Mouse (Mus musculus): Measurements from ENCODE around the gene Rasa4. TPM values are rescaled to one million over a fixed set of nuclear protein-coding genes. Genes with fewer than 3 reads are reported as not detected.

Gene Rasa4
- polyA plus RNA-seq, 1 experiment from 2014 or later = 13.7 TPM

DNA sequence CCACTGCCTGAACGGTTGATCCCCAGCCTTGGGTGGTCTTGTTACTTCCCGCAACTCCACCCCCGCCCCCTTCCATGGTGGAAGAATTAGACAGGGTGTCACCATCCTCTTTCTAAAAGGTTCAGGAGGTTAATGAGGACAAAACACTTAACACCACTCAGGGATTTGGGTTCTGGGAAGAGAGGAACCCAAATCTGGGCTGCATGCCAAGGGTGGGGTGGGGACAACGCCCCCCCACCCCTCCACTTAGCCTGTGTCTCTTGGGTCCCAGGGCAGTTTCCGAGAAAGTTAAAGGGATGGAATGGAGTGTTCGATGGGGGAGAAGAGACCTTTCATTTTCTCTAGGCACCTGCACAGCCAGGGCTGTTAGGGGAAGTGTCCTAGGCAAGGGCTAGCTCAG lies 10.7 kb upstream of the Rasa4 start:
- Histone ChIP-seq H3K4me1 (0 out of 2 replicates have a peak, but pooled peaks cover 3% of the 10 kb centered on the region), H3K9me3 (no peaks in the 10 kb centered on the region), H3K9ac (no peak overlapping the region), H3K4me2 (replicated peaks) (no peak overlapping the region), H3K4me3 (no peak overlapping the region), H3K27ac (no peak overlapping the region), H3K36me3 (no peaks in the 10 kb centered on the region), H3K27me3 (no peaks in the 10 kb centered on the region)
- ATAC-seq (ENCODE audit: insufficient number of reproducible peaks, insufficient read depth, low FRiP score, low TSS enrichment) = no peak
- 64% methylated on average over 6 of the region's 6 CpGs for WGBS

DNA sequence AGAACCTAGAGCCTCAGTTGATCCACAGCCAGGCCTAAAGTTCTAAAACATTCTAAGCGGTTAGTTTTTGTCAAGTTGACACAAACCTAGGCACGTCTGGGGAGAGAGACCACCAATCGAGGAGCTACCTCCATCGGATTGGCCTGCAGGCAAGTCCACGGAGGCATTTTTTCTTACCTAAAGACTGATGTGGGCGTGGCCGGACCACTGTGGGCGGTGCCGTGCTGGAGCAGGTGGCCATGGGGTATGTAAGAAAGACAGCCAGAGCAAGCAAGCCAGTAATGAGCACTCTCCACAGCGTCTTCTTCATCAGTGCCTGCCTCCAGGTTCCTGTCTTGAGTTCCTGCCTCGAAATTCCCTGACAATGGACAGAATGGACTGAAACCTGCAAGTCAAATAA lies 10.2 kb upstream of the Rasa4 start:
- Histone ChIP-seq H3K27me3 (no peaks in the 10 kb centered on the region), H3K9me3 (no peaks in the 10 kb centered on the region), H3K4me2 (replicated peaks) (no peak overlapping the region), H3K4me3 (no peak overlapping the region), H3K9ac (no peak overlapping the region), H3K36me3 (no peaks in the 10 kb centered on the region), H3K4me1 (0 out of 2 replicates have a peak, but pooled peaks cover 3% of the 10 kb centered on the region), H3K27ac (no peak overlapping the region)
- WGBS = 72% methylated on average over 11 of the region's 11 CpGs
- no peak for ATAC-seq (ENCODE audit: insufficient number of reproducible peaks, insufficient read depth, low FRiP score, low TSS enrichment)

DNA sequence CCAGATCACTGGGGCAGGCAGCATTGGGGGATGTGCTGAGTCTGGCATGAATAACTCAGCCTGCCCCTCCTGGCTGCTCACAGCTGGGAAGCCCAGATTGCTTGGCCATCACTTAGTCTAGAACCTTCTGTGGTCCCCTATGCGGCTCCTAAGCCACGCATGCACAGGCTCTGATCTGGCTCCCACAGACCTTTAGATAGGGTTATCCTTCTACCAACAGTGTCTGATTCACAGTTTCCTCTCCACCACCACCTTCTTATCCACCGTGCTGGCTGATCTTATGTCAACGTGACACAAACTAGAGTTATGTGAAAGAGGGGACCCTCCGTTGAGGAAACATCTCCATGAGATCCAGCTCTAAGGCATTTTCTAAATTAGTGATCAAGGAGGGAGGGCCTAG lies 8.6 kb upstream of the Rasa4 start:
- Histone ChIP-seq H3K27ac (no peak overlapping the region), H3K9ac (no peak overlapping the region)
- no peak for ATAC-seq (ENCODE audit: insufficient number of reproducible peaks, insufficient read depth, low FRiP score, low TSS enrichment)

DNA sequence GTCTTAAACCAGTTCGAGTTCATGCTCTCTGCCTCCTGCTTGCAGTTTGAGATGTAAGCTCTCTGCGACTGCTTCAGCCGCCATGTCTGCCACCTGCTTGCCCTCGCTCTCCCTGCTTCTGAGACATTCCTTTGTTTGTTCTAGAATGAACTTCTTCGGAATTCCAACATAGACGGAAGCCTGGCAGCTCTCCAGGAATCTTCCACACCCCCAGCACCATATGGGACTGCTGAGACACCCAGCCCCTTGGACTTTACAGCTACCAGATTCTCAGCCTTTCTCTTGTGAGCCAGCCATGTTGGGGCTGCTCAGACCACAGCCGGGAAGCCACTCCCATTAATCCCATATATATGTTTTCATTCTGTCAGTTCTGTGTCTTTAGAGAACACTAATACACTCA lies 7.4 kb upstream of the Rasa4 start:
- Histone ChIP-seq H3K4me3 (no peak overlapping the region), H3K36me3 (no peaks in the 10 kb centered on the region), H3K9ac (no peak overlapping the region), H3K27me3 (no peaks in the 10 kb centered on the region), H3K9me3 (no peaks in the 10 kb centered on the region), H3K27ac (no peak overlapping the region), H3K4me2 (replicated peaks) (no peak overlapping the region), H3K4me1 (0 out of 2 replicates have a peak, but pooled peaks cover 3% of the 10 kb centered on the region)
- 42% methylated on average over 7 of the region's 7 CpGs for WGBS
- ATAC-seq (ENCODE audit: insufficient number of reproducible peaks, insufficient read depth, low FRiP score, low TSS enrichment) = 0 out of 2 replicates have a peak, but pooled peaks have one; percentile 13

More for the DNA sequence above, 8.6 kb upstream of the Rasa4 start:
- no peak overlapping the region for H3K4me3 ChIP-seq
- WGBS = 85% methylated on average over 5 of the region's 5 CpGs
- H3K4me1 ChIP-seq = 0 out of 2 replicates have a peak, but pooled peaks cover 3% of the 10 kb centered on the region
- H3K36me3 ChIP-seq = no peaks in the 10 kb centered on the region
- no peaks in the 10 kb centered on the region for H3K27me3 ChIP-seq
- no peak overlapping the region for H3K4me2 ChIP-seq (replicated peaks)
- no peaks in the 10 kb centered on the region for H3K9me3 ChIP-seq

DNA sequence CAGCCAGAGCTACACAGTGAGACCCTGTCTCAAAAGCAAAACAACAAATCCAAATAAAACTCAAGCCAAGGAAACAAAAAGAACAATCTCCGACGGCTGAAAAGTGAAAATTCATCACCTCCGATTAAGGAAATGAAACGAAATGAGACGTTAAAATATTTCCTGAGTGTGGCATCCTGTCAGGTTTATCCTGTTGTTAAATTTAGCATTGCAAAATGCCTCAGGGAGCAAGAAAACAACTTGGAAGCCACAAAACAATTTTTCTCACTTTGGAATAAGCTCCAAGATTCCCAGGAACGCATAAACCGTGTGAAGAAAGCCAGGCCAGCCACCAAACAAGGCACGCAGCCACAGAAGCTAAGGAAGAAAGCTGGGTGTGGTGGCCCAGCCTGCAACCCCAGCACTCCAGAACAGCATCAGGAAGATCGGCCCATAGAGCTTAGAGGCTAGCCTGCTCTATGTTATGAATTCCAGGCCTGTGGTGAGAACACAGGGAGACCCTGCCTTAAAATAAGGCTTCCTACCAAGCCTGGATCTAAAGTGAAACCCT lies 6.6 kb upstream of the Rasa4 start:
- ATAC-seq (ENCODE audit: insufficient number of reproducible peaks, insufficient read depth, low FRiP score, low TSS enrichment) = no peak
- Histone ChIP-seq H3K4me3 (no peak overlapping the region), H3K4me1 (0 out of 2 replicates have a peak, but pooled peaks cover 3% of the 10 kb centered on the region), H3K27ac (no peak overlapping the region), H3K9me3 (no peaks in the 10 kb centered on the region), H3K4me2 (replicated peaks) (no peak overlapping the region), H3K36me3 (no peaks in the 10 kb centered on the region), H3K27me3 (no peaks in the 10 kb centered on the region), H3K9ac (no peak overlapping the region)
- 83% methylated on average over 9 of the region's 9 CpGs for WGBS

DNA sequence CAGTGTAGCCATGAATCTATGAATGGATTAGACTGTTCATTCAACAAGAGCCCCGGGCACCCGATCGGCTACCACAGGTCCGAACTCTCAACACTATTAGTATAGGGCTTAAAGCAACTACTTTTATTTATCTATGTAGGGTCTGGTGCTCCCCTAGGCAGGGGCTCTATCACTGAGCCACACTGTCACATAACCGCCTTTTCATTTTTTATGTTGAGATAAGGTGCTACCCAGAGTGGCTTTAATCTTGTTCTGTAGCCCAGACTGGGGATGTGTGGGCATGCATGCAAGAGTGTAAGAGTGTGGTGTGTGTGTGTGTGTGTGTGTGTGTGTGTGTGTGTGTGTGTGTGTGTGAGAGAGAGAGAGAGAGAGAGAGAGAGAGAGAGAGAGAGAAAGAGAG lies 5.6 kb upstream of the Rasa4 start:
- 92% methylated on average over 5 of the region's 5 CpGs for WGBS
- no peak for ATAC-seq (ENCODE audit: insufficient number of reproducible peaks, insufficient read depth, low FRiP score, low TSS enrichment)
- H3K4me3 ChIP-seq = no peak overlapping the region
- H3K36me3 ChIP-seq = no peaks in the 10 kb centered on the region
- no peak overlapping the region for H3K27ac ChIP-seq
- H3K27me3 ChIP-seq = no peaks in the 10 kb centered on the region
- no peaks in the 10 kb centered on the region for H3K9me3 ChIP-seq
- 0 out of 2 replicates have a peak, but pooled peaks cover under 1% of the 10 kb centered on the region for H3K4me1 ChIP-seq
- no peak overlapping the region for H3K4me2 ChIP-seq (replicated peaks)
- H3K9ac ChIP-seq = no peak overlapping the region

DNA sequence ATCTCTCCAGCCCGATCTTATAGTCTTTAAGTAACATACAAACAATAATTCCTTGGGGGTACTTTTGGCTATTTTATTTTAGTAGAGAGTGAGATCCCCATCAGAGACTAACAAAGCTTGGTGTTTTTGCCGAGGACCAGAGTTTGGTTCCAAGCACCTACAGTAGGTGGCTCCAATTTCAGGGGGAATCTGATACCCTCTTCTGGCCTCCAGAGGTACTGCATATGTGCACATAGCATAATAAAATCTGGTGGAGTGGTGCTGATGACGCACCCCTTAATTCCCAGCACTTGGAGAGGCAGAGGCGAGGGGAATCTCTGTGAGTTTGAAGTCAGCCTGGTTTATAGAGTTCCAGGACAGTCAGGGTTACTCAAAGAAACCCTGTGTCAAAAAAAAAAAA lies 1.4 kb upstream of the Rasa4 start:
- H3K4me3 ChIP-seq = no peak overlapping the region
- 70% methylated on average over 4 of the region's 4 CpGs for WGBS

DNA sequence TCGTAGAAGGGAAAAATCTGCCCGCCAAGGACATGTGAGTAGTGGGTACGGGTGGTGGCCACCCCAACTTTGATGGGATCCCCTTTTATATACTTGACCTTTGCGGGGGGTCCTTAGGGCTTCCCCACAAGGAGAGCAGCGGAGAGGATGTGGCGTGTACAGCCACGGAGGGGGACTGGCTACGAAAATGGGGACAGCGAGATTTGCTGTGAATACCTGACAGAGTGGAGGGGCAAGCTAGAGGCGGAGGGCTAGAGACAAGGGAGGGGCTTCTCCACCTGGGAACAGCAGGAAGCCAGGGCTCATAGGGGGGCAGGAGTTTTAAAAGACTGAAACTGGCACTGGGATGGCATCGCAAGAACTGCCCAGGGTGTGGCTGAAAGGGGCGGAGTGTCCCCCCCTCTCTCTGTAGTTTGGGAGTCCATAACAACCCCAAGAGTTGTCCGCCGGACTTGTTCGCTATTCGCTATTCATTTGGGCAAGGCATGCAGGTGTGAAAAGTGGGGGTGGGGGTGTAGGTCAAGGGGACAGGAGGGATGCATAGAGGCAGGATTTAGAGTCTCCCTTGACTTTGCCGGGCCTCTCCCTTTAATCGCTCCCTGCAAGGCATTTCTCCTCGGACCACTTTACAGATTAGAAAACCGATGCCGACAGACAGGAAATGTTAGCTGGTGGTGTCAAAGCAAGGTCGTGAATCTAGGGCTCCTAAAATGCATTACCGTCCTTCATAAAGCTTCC lies 597 bp downstream of the Rasa4 start:
- Histone ChIP-seq H3K4me3 (peak overlapping the region; percentile 60), H3K27ac (0 out of 2 replicates have a peak overlapping the region, but pooled peaks have one; percentile 0), H3K9me3 (no peaks in the 10 kb centered on the region), H3K4me1 (peaks cover 13% of the 10 kb centered on the region), H3K9ac (peak overlapping the region; percentile 64), H3K4me2 (replicated peaks) (peak overlapping the region; percentile 85), H3K27me3 (peaks cover 27% of the 10 kb centered on the region), H3K36me3 (no peaks in the 10 kb centered on the region)
- WGBS = 3% methylated on average over 23 of the region's 23 CpGs
- ATAC-seq (ENCODE audit: insufficient number of reproducible peaks, insufficient read depth, low FRiP score, low TSS enrichment) = no peak; the same call in 1 of the 2 replicates

More for the DNA sequence above, 1.4 kb upstream of the Rasa4 start:
- no peak for ATAC-seq (ENCODE audit: insufficient number of reproducible peaks, insufficient read depth, low FRiP score, low TSS enrichment)
- H3K27me3 ChIP-seq = peaks cover 24% of the 10 kb centered on the region
- H3K9me3 ChIP-seq = no peaks in the 10 kb centered on the region
- H3K36me3 ChIP-seq = no peaks in the 10 kb centered on the region
- H3K4me2 ChIP-seq (replicated peaks) = no peak overlapping the region
- H3K9ac ChIP-seq = no peak overlapping the region
- peaks cover 13% of the 10 kb centered on the region for H3K4me1 ChIP-seq
- no peak overlapping the region for H3K27ac ChIP-seq

DNA sequence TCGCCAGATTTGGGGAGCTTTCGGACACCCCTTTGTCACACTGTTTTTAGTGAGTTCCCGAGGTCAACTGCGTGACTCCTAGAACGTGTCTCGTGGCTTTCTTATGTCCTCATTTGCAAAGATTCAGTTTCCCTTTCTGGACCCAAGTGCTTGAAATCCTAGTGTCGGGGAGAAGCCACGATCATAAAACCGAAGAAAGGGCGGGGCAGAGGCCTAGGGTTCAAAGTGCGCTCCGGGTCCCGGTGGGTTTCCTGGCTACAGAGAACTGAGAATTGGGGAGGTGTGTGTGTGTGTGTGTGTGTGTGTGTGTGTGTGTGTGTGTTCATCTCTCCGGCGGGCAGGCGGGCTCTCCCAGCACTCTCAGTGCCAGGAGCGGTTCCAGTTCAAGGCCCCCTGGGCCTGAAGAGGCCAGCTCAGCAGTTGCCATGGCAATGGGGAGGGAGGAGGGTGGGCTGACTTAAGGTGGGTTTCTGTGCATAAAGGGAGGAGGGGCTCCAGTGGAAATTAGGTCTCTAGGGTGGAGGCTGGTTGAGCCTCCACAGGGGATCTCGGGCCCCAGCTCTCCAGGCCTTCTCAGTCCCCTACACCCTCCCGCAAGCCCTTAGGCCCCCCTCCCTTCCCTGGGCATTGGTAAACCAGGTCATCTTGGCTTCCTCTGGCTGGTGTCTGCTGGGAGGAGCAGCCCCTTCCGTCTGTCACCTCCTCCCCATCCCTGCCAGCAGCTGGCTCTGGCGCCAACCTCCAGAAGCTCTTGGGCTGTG lies 1.4 kb downstream of the Rasa4 start:
- Histone ChIP-seq H3K4me3 (peak overlapping the region; percentile 60), H3K4me2 (replicated peaks) (peak overlapping the region; percentile 85), H3K9ac (peak overlapping the region; percentile 4), H3K27ac (no peak overlapping the region), H3K36me3 (no peaks in the 10 kb centered on the region), H3K9me3 (no peaks in the 10 kb centered on the region), H3K4me1 (peaks cover 13% of the 10 kb centered on the region), H3K27me3 (peaks cover 27% of the 10 kb centered on the region)
- 10% methylated on average over 20 of the region's 21 CpGs for WGBS
- ATAC-seq (ENCODE audit: insufficient number of reproducible peaks, insufficient read depth, low FRiP score, low TSS enrichment) = peak; percentile 4; the same call in 1 of the 2 replicates

DNA sequence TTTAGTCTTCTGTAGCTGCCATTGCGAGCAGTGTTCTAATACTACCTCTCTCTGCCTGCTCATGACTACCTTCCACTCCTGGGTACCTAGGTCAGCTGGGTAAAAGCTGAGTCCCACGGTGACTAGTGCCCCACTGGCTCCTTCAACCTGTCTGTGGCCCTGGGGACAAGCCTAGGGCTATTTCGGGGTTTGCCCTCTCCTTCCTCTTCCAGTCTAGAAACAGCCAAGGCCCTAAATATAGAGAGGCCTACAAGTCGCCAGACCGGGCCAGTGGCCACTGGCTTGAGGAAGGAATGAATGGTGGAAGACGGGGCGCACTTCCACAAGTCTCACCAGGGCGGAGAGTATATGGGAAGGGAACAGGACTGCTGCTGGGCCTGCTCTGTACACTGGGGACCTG lies 2.6 kb downstream of the Rasa4 start:
- Histone ChIP-seq H3K9ac (no peak overlapping the region), H3K27me3 (peaks cover 27% of the 10 kb centered on the region), H3K4me1 (peaks cover 13% of the 10 kb centered on the region), H3K4me3 (no peak overlapping the region), H3K27ac (no peak overlapping the region), H3K36me3 (no peaks in the 10 kb centered on the region), H3K4me2 (replicated peaks) (no peak overlapping the region), H3K9me3 (no peaks in the 10 kb centered on the region)
- WGBS = 91% methylated on average over 8 of the region's 8 CpGs
- ATAC-seq (ENCODE audit: insufficient number of reproducible peaks, insufficient read depth, low FRiP score, low TSS enrichment) = no peak

DNA sequence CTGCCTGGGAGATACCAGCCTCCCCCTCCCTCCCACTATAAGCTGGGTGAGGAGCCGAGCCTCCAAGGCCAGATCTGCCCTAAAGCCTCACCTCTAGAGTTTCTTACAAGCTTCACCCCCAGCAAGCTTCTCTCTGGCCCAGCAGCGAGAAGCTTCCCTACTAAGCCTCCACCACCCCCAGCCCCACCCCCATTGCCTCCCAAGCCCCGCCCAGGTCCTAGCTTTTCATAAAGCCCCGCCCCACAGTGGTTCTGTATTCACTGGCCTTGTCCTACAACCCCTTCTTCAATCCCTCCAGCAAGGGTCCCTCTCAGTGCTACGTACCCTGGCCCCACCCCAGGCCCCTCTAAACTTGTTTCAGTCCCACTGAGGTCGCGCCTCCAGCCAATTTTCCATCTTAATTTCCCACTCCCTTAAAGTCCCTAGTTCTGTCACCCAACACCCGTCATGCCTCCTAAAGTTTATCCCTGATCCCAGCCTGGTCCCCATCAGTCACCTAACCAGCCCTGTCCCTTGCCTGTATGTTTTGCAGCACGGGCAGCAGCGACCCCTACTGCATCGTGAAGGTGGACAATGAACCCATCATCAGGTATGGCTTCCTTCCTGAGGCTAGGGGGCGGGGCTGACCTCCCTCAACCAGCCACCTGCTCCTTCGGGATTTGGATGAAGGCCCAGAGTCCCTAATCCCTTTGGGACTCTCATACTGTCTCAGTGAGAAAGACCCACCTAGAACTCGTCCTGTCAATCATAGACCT lies 5.3 kb downstream of the Rasa4 start:
- WGBS = 12% methylated on average over 14 of the region's 14 CpGs
- Histone ChIP-seq H3K36me3 (no peaks in the 10 kb centered on the region), H3K4me3 (no peak overlapping the region), H3K4me1 (peaks cover 10% of the 10 kb centered on the region), H3K4me2 (replicated peaks) (no peak overlapping the region), H3K27ac (no peak overlapping the region), H3K27me3 (peaks cover 31% of the 10 kb centered on the region), H3K9ac (no peak overlapping the region), H3K9me3 (no peaks in the 10 kb centered on the region)
- no peak for ATAC-seq (ENCODE audit: insufficient number of reproducible peaks, insufficient read depth, low FRiP score, low TSS enrichment)

Data from embryonic facial prominence, embryonic 12.5 days (tissue).